Mouse (Mus musculus) heart, embryonic 16.5 days (tissue): Measurements from ENCODE around the gene Patz1. TPM values are rescaled to one million over a fixed set of nuclear protein-coding genes. Genes with fewer than 3 reads are reported as not detected.

Experiments
- ATAC-seq: fragments of 200-750 bp; cut with Nextera tagmentation; replicated peaks from 2 replicates; pipeline ENCODE4 v1.8.0; 2017; ENCODE audit warnings: moderate number of reproducible peaks; ENCODE audit not compliant: insufficient read depth, low FRiP score; ENCODE audit errors: extremely low read depth
- H3K27ac ChIP-seq: fragments of 300-500 bp; sonication (generic); 2 replicates; pipeline ENCODE4 v1.5.1; 2014; ENCODE audit warnings: mild to moderate bottlenecking, low read length, control low read depth, moderate library complexity
- H3K27me3 ChIP-seq: fragments of 300-500 bp; sonication (generic); 2 replicates; pipeline ENCODE4 v1.6.1; 2014; ENCODE audit warnings: low read length, mixed read lengths; ENCODE audit not compliant: control insufficient read depth, insufficient read depth
- H3K36me3 ChIP-seq: fragments of 300-500 bp; sonication (generic); 2 replicates; pipeline ENCODE4 v1.6.1; 2014; ENCODE audit not compliant: control insufficient read depth, insufficient read depth
- H3K4me1 ChIP-seq: fragments of 300-500 bp; sonication (generic); 2 replicates; pipeline ENCODE4 v1.6.1; 2014; ENCODE audit warnings: low read length, mixed read lengths; ENCODE audit not compliant: control insufficient read depth, insufficient read depth
- H3K4me2 ChIP-seq: fragments of 300-500 bp; sonication (generic); 2 replicates; pipeline ENCODE4 v1.6.1; 2014; ENCODE audit warnings: low read depth, mild to moderate bottlenecking, control low read depth, low read length
- H3K4me3 ChIP-seq: fragments of 300-500 bp; sonication (generic); 2 replicates; pipeline ENCODE4 v1.5.1; 2014; ENCODE audit warnings: mild to moderate bottlenecking, control low read depth, low read length
- H3K9ac ChIP-seq: fragments of 300-500 bp; sonication (generic); 2 replicates; pipeline ENCODE4 v1.6.1; 2014; ENCODE audit warnings: low read length, control low read depth
- H3K9me3 ChIP-seq: fragments of 300-500 bp; sonication (generic); replicated peaks from 2 replicates; pipeline ENCODE4 v1.6.1; 2016; ENCODE audit warnings: low read length; ENCODE audit not compliant: control insufficient read depth
- WGBS: fragments of 180-500 bp; shearing (Covaris S2); extraction: QIAGEN DNeasy Blood & Tissue Kit; methylation state at CpG from one replicate; pipeline ENCODE4 v1.1.7; 2014; 5-methylcytosine and 5-hydroxymethylcytosine counted together
- polyA plus RNA-seq: library from polyadenylated mRNA; unstranded; fragments of >200 nt; fragmentation: Nextera tagmentation; extraction: Ambion mirVana; gene quantifications from 2 replicates; pipeline ENCODE4 v1.2.1, GENCODE M21; 2015

Gene Patz1
- polyA plus RNA-seq, 1 experiment from 2014 or later: 25.7 TPM

- H3K36me3 ChIP-seq: peaks cover 10% of the 10 kb centered on the region; the same call in 1 of the 2 replicates
- H3K4me2 ChIP-seq: peak overlapping the region; percentile 81
- no peaks in the 10 kb centered on the region for H3K27me3 ChIP-seq
- no peaks in the 10 kb centered on the region for H3K9me3 ChIP-seq
- H3K4me1 ChIP-seq: peaks cover 31% of the 10 kb centered on the region
- peak overlapping the region; percentile 80 for H3K9ac ChIP-seq
- WGBS: under 1% methylated on average over 9 of the region's 9 CpGs
- peak overlapping the region; percentile 69 for H3K4me3 ChIP-seq
- peak; percentile 60 for ATAC-seq
- H3K27ac ChIP-seq: peak overlapping the region; percentile 91
Observed at GRCm38 (mm10) chr11:3330566-3330965, 41.9 kb downstream of the Patz1 start.

- no peak for ATAC-seq
- Histone ChIP-seq H3K36me3 (peaks cover 10% of the 10 kb centered on the region; the same call in 1 of the 2 replicates), H3K4me2 (peak overlapping the region; percentile 81), H3K4me3 (peak overlapping the region; percentile 69), H3K9me3 (no peaks in the 10 kb centered on the region), H3K27ac (peak overlapping the region; percentile 91), H3K4me1 (peaks cover 37% of the 10 kb centered on the region), H3K27me3 (no peaks in the 10 kb centered on the region), H3K9ac (peak overlapping the region; percentile 80)
- WGBS: 2% methylated on average over 14 of the region's 14 CpGs
Observed at GRCm38 (mm10) chr11:3330991-3331750, 42.5 kb downstream of the Patz1 start.

DNA sequence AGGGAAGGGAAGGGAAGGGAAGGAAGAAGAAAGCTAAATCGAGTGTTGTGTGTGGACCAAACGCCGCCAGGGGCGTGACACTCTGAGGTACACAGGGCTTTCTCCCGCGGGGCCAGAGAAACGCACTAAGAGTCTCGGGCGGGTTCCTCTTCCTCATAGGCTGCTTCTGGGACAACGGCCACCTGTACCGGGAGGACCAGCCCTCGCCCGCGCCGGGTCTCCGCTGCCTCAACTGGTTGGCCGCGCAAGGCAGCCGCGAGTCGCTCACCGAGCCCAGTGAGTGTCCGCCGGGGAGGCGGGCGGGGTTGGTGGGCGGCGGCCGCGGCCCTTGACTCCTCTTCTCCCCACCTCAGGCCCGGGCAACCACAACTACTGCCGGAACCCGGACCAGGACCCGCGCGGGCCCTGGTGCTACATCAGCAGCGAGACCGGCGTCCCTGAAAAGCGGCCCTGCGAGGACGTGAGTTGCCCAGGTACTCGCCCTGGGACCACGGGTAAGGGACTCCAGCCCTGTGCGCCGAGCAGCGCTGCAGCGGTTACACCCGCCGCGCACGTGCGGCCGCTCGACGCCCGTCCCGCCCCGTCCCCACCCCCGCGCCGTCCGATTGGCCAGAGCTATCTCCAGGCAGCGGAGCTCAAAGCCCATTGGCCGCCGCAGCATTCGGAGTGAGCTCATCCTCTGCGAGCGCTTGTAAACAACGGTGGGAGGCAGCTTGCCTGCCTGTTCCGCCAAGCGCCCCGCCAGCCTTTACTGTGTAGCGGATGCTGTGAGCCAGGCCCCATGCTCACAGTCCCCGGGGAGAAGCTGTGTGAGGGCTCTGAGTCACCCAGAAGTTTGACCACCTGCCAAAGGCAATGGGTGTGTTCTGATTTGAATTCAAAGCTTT is 43.3 kb downstream of the Patz1 start:
- ATAC-seq: peak; percentile 89
- WGBS: under 1% methylated on average over 75 of the region's 75 CpGs
- H3K4me1 ChIP-seq: peaks cover 45% of the 10 kb centered on the region

GRCm38 (mm10) chr11:3333111-3333695 is 44.5 kb downstream of the Patz1 start:
- H3K27me3 ChIP-seq: no peaks in the 10 kb centered on the region
- no peak overlapping the region for H3K4me2 ChIP-seq
- peaks cover 54% of the 10 kb centered on the region for H3K4me1 ChIP-seq
- H3K9ac ChIP-seq: no peak overlapping the region; the same call in 1 of the 2 replicates
- H3K36me3 ChIP-seq: peaks cover 10% of the 10 kb centered on the region; the same call in 1 of the 2 replicates
- whole genome bisulfite sequencing: 90% methylated on average over 11 of the region's 11 CpGs
- no peaks in the 10 kb centered on the region for H3K9me3 ChIP-seq
- H3K27ac ChIP-seq: peak overlapping the region; percentile 85
- no peak for ATAC-seq
- H3K4me3 ChIP-seq: no peak overlapping the region

More for the DNA sequence above, 43.3 kb downstream of the Patz1 start:
- no peaks in the 10 kb centered on the region for H3K9me3 ChIP-seq
- no peaks in the 10 kb centered on the region for H3K27me3 ChIP-seq
- H3K36me3 ChIP-seq: peaks cover 10% of the 10 kb centered on the region; the same call in 1 of the 2 replicates
- peak overlapping the region; percentile 81 for H3K4me2 ChIP-seq
- peak overlapping the region; percentile 91 for H3K27ac ChIP-seq
- H3K9ac ChIP-seq: peak overlapping the region; percentile 80
- H3K4me3 ChIP-seq: peak overlapping the region; percentile 69

- ATAC-seq: no peak
- WGBS: 84% methylated on average over 11 of the region's 11 CpGs
- no peak overlapping the region for H3K4me3 ChIP-seq
- H3K36me3 ChIP-seq: peaks cover 10% of the 10 kb centered on the region; the same call in 1 of the 2 replicates
- peak overlapping the region; percentile 69; the same call in 1 of the 2 replicates for H3K27ac ChIP-seq
- H3K9me3 ChIP-seq: no peaks in the 10 kb centered on the region
- H3K4me1 ChIP-seq: peaks cover 49% of the 10 kb centered on the region
- H3K9ac ChIP-seq: no peak overlapping the region
- H3K27me3 ChIP-seq: no peaks in the 10 kb centered on the region
- no peak overlapping the region; the same call in 1 of the 2 replicates for H3K4me2 ChIP-seq
Observed at GRCm38 (mm10) chr11:3334141-3334710, 45.6 kb downstream of the Patz1 start.

GRCm38 (mm10) chr11:3334711-3335316 is 46.1 kb downstream of the Patz1 start:
- 31% methylated on average over 9 of the region's 9 CpGs for WGBS
- Histone ChIP-seq H3K9me3 (no peaks in the 10 kb centered on the region), H3K4me1 (peaks cover 44% of the 10 kb centered on the region), H3K36me3 (peaks cover 10% of the 10 kb centered on the region; the same call in 1 of the 2 replicates), H3K27ac (peak overlapping the region; percentile 69), H3K9ac (peak overlapping the region; percentile 19), H3K27me3 (no peaks in the 10 kb centered on the region), H3K4me3 (no peak overlapping the region), H3K4me2 (peak overlapping the region; percentile 38)
- ATAC-seq: no peak

GRCm38 (mm10) chr11:3335651-3336216 is 47.1 kb downstream of the Patz1 start:
- peak overlapping the region; percentile 38 for H3K4me2 ChIP-seq
- H3K27ac ChIP-seq: peak overlapping the region; percentile 69
- peaks cover 42% of the 10 kb centered on the region for H3K4me1 ChIP-seq
- WGBS: 20% methylated on average over 11 of the region's 11 CpGs
- H3K27me3 ChIP-seq: no peaks in the 10 kb centered on the region
- peak overlapping the region; percentile 44; the same call in 1 of the 2 replicates for H3K9ac ChIP-seq
- H3K4me3 ChIP-seq: peak overlapping the region; percentile 1; the same call in 1 of the 2 replicates
- no peaks in the 10 kb centered on the region for H3K9me3 ChIP-seq
- no peak for ATAC-seq
- peaks cover 10% of the 10 kb centered on the region; the same call in 1 of the 2 replicates for H3K36me3 ChIP-seq

- WGBS: 75% methylated on average over 3 of the region's 3 CpGs
- no peak for ATAC-seq
Observed at GRCm38 (mm10) chr11:3336602-3337001, 47.9 kb downstream of the Patz1 start.

More at GRCm38 (mm10) chr11:3336602-3337001, 47.9 kb downstream of the Patz1 start:
- Histone ChIP-seq H3K9ac (no peak overlapping the region), H3K4me1 (peaks cover 42% of the 10 kb centered on the region), H3K9me3 (no peaks in the 10 kb centered on the region), H3K36me3 (peaks cover 14% of the 10 kb centered on the region; the same call in 1 of the 2 replicates), H3K4me3 (no peak overlapping the region), H3K4me2 (no peak overlapping the region), H3K27ac (peak overlapping the region; percentile 69), H3K27me3 (no peaks in the 10 kb centered on the region)
